Mouse (Mus musculus) stomach, embryonic 16.5 days (tissue): ENCODE data around the gene Lrrc28. TPM values are rescaled to one million over a fixed set of nuclear protein-coding genes. Genes with fewer than 3 reads are reported as not detected.

Experiments used
- ATAC-seq: fragments of 200-750 bp; cut with Nextera tagmentation; 2 replicates; pipeline ENCODE4 v1.8.0; 2017; ENCODE audit warnings: moderate number of reproducible peaks, moderate TSS enrichment; ENCODE audit not compliant: insufficient read depth, low FRiP score
- H3K27ac ChIP-seq: fragments of 300-500 bp; sonication (generic); 2 replicates; pipeline ENCODE4 v1.5.1; 2014; ENCODE audit warnings: low read length
- H3K27me3 ChIP-seq: fragments of 300-500 bp; sonication (generic); 2 replicates; pipeline ENCODE4 v1.6.1; 2014; ENCODE audit warnings: low read length, control low read depth, mixed read lengths; ENCODE audit not compliant: control insufficient read depth, insufficient read depth
- H3K36me3 ChIP-seq: fragments of 300-500 bp; sonication (generic); 2 replicates; pipeline ENCODE4 v1.6.1; 2014; ENCODE audit warnings: low read length; ENCODE audit not compliant: control insufficient read depth, insufficient read depth
- H3K4me1 ChIP-seq: fragments of 300-500 bp; sonication (generic); 2 replicates; pipeline ENCODE4 v1.6.1; 2014; ENCODE audit warnings: low read length, control low read depth, mixed read lengths; ENCODE audit not compliant: control insufficient read depth, insufficient read depth
- H3K4me2 ChIP-seq: fragments of 300-500 bp; sonication (generic); 2 replicates; pipeline ENCODE4 v1.6.1; 2014; ENCODE audit warnings: low read depth, low read length, mixed read lengths
- H3K4me3 ChIP-seq: fragments of 300-500 bp; sonication (generic); replicated peaks from 2 replicates; pipeline ENCODE4 v1.5.1; 2014; ENCODE audit warnings: mild to moderate bottlenecking, low read length
- H3K9ac ChIP-seq: fragments of 300-500 bp; sonication (generic); 2 replicates; pipeline ENCODE4 v1.6.1; 2014; ENCODE audit warnings: low read length
- H3K9me3 ChIP-seq: fragments of 300-500 bp; sonication (generic); replicated peaks from 2 replicates; pipeline ENCODE4 v1.6.1; 2016; ENCODE audit warnings: low read length, control low read depth; ENCODE audit not compliant: control insufficient read depth
- WGBS: fragments of 180-500 bp; shearing (Covaris S2); extraction: QIAGEN DNeasy Blood & Tissue Kit; methylation state at CpG from one replicate; pipeline ENCODE4 v1.1.7; 2014; 5-methylcytosine and 5-hydroxymethylcytosine counted together
- polyA plus RNA-seq: library from polyadenylated mRNA; unstranded; fragments of >200 nt; fragmentation: Nextera tagmentation; extraction: Ambion mirVana; gene quantifications from 2 replicates; pipeline ENCODE4 v1.2.1, GENCODE M21; 2015

Gene Lrrc28
- polyA plus RNA-seq, 1 experiment from 2014 or later: 22.3 TPM

DNA sequence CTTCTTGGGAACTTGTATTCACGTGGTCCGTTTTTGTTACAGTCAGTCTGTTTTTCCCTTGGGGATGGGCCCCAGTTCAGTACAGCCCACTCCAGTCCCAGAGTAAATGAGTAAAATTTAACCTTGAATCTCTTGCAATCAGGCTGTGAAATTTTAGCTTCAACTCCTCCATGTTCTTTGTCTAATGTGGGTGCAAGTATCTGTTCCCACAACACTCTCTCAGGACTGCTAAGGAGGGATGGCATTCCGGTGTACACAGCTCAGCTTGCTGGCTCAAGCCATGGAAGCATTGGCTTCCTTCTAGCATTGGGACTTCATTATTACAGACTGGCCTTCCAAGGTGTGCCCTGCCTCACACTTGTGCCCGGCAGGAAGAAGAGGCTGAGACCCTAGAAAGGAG, 142.4 kb downstream of the Lrrc28 start:
- Histone ChIP-seq H3K4me1 (no peaks in the 10 kb centered on the region; the same call in 1 of the 2 replicates), H3K4me3 (no peak overlapping the region), H3K27me3 (no peaks in the 10 kb centered on the region), H3K9me3 (no peaks in the 10 kb centered on the region), H3K36me3 (no peaks in the 10 kb centered on the region), H3K9ac (no peak overlapping the region), H3K4me2 (no peak overlapping the region), H3K27ac (no peak overlapping the region)
- WGBS: 61% methylated on average over 4 of the region's 4 CpGs
- ATAC-seq: no peak

DNA sequence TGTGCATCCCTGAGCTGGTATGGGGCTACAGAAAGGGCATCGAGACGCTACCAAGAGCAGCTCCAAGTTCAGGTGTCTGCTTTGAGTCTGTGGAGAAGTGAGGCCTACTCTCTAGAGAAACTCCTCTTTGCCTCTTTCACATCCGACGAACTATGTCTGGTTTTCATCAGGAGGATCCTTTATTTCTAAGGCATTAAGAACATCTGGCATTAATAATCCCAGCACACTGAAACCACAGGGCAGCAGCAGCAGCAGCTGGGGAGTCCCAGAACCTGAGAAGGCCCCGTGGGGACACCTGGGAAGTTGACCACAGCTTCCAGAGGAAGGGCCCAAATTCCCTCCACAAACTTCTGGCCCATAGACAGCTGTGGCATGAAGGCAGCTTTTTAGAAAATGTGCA, 144.2 kb downstream of the Lrrc28 start:
- Histone ChIP-seq H3K4me2 (no peak overlapping the region), H3K27ac (no peak overlapping the region), H3K4me3 (no peak overlapping the region), H3K4me1 (no peaks in the 10 kb centered on the region; the same call in 1 of the 2 replicates), H3K9ac (no peak overlapping the region), H3K36me3 (no peaks in the 10 kb centered on the region), H3K9me3 (no peaks in the 10 kb centered on the region), H3K27me3 (no peaks in the 10 kb centered on the region)
- ATAC-seq: no peak
- 59% methylated on average over 5 of the region's 5 CpGs for WGBS

DNA sequence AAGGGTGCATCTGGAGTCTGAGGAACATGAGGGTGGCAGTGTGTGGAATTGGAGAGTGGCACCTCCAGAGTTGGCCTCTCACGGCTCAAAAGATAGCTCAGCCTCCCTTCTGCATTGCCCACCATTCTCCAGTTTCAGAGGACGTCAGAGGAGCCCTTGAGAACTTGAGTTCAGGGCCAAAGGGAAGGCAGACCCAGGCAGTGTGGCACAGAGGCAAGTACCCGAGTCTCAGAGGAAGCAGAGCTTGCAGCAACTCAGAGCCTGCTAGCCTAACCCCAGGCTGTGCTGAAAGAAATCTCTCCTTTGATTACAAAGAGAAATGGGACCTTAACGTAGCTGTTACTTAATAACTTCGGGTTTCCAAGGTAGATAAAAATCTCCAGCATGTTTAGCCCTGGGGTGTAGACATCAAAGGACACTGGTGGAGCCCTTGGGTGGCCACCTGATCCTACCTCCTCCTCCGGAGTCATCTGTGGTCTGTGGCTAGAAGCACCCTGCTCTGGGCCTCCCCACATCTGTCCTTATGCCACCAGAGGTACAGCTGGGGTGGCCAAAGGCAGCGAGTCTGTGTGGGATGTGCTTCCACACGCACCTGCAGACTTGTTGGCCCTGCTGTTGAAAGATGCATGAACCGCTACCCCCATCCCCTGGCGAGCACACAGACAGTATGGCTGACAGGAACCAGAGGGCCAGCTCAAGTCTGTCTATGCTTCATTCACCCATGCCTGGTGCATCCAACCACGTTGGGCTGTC, 144.8 kb downstream of the Lrrc28 start:
- H3K9ac ChIP-seq: no peak overlapping the region
- no peaks in the 10 kb centered on the region for H3K9me3 ChIP-seq
- WGBS: 64% methylated on average over 11 of the region's 11 CpGs
- H3K36me3 ChIP-seq: no peaks in the 10 kb centered on the region
- H3K4me3 ChIP-seq: no peak overlapping the region
- no peak overlapping the region for H3K4me2 ChIP-seq
- H3K27ac ChIP-seq: no peak overlapping the region
- no peak for ATAC-seq
- H3K4me1 ChIP-seq: no peaks in the 10 kb centered on the region; the same call in 1 of the 2 replicates
- no peaks in the 10 kb centered on the region for H3K27me3 ChIP-seq

DNA sequence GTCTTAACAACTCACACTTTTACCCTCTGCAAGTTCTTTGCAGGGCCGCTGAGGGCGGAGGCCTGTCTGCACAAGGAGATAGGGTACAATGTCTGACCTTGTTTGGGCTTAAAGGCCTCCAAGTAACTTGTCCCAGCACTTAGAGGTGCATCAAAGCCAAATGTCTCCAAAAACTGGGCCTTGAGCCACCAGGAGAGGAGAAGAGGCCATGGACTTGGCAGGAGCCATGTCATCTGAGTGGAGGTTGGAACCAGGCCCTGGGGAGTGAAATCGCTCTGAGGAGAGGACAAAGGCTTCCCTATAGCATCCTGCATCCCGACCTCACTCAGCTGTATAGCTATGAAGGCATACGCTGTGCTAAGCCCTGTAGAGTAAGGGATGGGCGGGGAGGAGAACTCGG, 145.6 kb downstream of the Lrrc28 start:
- no peaks in the 10 kb centered on the region for H3K27me3 ChIP-seq
- H3K36me3 ChIP-seq: no peaks in the 10 kb centered on the region
- no peaks in the 10 kb centered on the region for H3K9me3 ChIP-seq
- no peak overlapping the region for H3K9ac ChIP-seq
- ATAC-seq: no peak
- no peaks in the 10 kb centered on the region; the same call in 1 of the 2 replicates for H3K4me1 ChIP-seq
- H3K4me3 ChIP-seq: no peak overlapping the region
- no peak overlapping the region for H3K27ac ChIP-seq
- 82% methylated on average over 7 of the region's 7 CpGs for WGBS
- H3K4me2 ChIP-seq: no peak overlapping the region

DNA sequence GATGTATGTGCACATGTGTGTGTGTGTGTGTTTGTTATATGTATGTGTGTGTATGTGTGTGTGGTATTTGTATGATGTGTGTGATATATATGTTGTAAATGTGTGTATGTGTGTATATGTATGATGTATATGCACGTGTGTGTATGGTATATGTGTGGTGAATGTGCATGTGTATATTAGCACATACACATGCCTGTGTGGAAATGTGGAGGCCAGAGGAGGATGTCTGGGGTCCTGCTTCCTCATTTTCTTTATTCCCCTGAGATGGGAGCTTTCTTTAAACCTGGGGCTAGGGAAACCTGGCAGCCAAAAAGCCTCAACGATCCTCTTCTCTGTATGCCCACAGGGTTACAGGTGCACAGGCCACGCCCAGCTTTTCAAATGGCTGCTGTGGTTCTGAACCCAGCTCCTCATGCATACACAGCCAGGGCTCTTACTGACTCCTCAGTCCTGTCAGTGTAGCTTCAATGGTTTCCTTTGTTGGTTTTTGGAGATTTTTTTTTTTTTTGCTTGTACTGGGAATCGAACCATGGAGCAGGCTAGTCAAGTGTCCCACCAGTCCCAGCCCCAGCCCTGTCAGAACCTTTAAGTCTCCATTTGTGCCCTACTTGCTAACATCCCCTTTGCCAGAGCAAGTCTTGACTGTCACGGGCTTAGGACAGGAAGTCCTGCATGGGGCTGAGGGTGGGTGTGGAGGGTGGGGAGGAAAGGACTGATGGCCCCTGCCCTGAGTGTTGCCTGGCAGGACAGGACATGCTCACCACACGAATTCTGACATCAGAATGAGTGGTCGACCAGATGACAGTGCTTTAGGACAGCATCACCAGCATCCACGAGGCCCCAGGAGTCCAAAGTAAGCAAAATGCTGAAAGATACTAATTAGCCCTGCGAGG, 151.0 kb downstream of the Lrrc28 start:
- H3K4me3 ChIP-seq: no peak overlapping the region
- H3K9ac ChIP-seq: no peak overlapping the region
- H3K36me3 ChIP-seq: no peaks in the 10 kb centered on the region
- H3K4me1 ChIP-seq: no peaks in the 10 kb centered on the region
- H3K4me2 ChIP-seq: no peak overlapping the region
- WGBS: 62% methylated on average over 9 of the region's 9 CpGs
- H3K27me3 ChIP-seq: no peaks in the 10 kb centered on the region
- no peak for ATAC-seq
- no peak overlapping the region for H3K27ac ChIP-seq
- no peaks in the 10 kb centered on the region for H3K9me3 ChIP-seq

DNA sequence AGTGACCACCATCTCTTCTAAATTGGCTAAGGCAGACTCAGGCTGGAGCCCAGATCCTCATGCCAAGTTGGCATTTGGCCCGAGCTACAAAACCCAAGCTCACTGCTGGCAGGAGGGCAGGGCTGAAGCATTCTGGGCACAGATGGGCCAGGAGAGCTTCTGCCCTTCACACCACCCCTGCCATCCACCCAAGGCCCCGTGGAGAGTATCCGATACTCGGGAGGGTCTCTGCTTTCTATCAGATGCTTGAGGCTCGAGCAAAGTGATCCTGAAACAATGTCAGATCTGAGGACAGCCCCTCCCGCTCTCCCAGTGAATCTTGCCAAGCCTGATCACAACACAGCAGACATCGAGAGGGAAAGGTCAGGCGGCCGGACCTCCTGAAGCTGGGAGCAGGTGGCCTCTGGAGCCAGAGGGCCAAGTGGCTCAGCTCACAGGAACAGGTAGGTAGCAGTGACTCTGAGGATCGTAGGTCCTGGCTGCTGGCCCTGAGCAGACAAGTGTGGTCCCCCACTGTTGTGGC, 157.1 kb downstream of the Lrrc28 start:
- Histone ChIP-seq H3K4me2 (no peak overlapping the region), H3K4me3 (no peak overlapping the region), H3K9me3 (no peaks in the 10 kb centered on the region), H3K36me3 (no peaks in the 10 kb centered on the region), H3K27ac (no peak overlapping the region), H3K9ac (no peak overlapping the region), H3K27me3 (no peaks in the 10 kb centered on the region), H3K4me1 (no peaks in the 10 kb centered on the region)
- ATAC-seq: no peak
- WGBS: 76% methylated on average over 10 of the region's 10 CpGs

DNA sequence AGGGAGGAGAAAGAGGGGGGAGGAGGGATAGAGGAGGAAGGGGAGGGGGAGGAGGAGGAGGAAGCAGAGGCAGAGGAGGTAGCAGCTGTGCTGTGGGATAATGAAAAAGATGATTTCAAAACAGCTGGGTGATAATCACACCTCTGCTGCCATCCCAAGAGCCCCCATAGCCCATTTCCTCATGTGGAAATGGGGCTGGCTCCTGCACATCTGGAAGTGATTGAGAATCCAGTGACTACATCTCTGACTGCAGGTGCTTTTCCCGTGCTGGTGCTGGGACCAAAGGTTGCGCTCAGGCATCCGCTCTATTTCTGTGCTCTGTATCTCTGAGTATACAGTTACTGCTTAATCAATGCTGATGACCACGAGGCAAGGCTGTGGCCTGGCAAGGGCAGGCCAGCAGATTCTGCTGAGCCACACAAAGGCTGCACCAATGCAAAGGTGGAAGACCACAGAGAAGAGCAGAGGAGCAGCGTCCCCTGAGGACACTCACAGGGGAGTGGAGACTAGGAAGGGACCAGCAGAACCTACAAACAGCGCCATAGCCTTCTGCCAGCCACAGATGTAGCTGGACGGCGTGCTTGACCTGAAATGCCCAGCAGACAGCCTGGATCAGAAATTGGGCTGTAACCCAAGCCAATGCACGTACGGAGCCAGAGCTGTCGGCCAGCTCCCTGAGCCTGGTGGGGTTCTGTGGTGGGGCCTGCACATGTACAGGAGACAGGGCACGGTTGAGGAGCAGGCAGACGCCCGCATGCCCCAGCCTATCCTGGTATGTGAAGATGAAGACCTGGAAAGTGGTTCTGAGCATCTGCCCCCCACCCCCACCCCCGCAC, 157.9 kb downstream of the Lrrc28 start:
- WGBS: 77% methylated on average over 15 of the region's 15 CpGs

DNA sequence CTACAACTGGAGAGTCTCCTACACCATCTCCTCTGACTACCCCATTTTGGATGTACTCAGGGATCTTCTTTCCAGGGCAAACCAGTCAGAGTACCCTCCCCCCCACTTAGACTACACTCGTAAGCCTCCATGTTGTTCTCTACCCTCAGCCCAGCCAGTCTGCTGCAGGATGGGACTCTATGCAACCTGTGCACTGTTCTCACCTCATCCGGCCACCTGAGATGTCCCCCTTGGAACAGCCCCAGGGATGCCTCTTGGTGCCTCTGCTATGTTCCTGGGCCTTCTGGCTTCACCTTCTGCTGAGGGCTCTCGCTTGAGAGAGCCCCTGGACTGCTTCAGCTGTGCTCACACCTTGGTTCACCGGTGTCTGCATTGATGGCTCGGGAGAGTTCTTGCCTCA, 158.7 kb downstream of the Lrrc28 start:
- no peak for ATAC-seq
- H3K4me2 ChIP-seq: no peak overlapping the region
- H3K27ac ChIP-seq: no peak overlapping the region
- no peaks in the 10 kb centered on the region for H3K36me3 ChIP-seq
- H3K27me3 ChIP-seq: no peaks in the 10 kb centered on the region
- H3K4me1 ChIP-seq: no peaks in the 10 kb centered on the region
- no peaks in the 10 kb centered on the region for H3K9me3 ChIP-seq
- H3K9ac ChIP-seq: no peak overlapping the region
- H3K4me3 ChIP-seq: no peak overlapping the region
- 80% methylated on average over 5 of the region's 5 CpGs for WGBS

More for the DNA sequence above, 157.9 kb downstream of the Lrrc28 start:
- ATAC-seq: no peak
- no peak overlapping the region for H3K27ac ChIP-seq
- H3K9me3 ChIP-seq: no peaks in the 10 kb centered on the region
- H3K4me3 ChIP-seq: no peak overlapping the region
- no peaks in the 10 kb centered on the region for H3K27me3 ChIP-seq
- no peaks in the 10 kb centered on the region for H3K36me3 ChIP-seq
- no peak overlapping the region for H3K4me2 ChIP-seq
- no peaks in the 10 kb centered on the region for H3K4me1 ChIP-seq
- H3K9ac ChIP-seq: no peak overlapping the region
